Mouse (Mus musculus) lung, adult 2 months (tissue): ENCODE measurements around the gene Lrrc41.

ENCODE experiments used
- CTCF ChIP-seq: fragments of 200-500 bp; IDR thresholded peaks from 2 replicates; pipeline ENCODE4 v1.5.1; 2011; ENCODE audit warnings: mild to moderate bottlenecking, low read length, control low read depth; ENCODE audit not compliant: insufficient read depth
- POLR2A ChIP-seq: fragments of 200-500 bp; IDR thresholded peaks from 2 replicates; pipeline ENCODE4 v1.6.1; 2011; ENCODE audit warnings: low read depth, mild to moderate bottlenecking, control low read depth, low read length, borderline replicate concordance; ENCODE audit errors: extremely low read depth

DNA sequence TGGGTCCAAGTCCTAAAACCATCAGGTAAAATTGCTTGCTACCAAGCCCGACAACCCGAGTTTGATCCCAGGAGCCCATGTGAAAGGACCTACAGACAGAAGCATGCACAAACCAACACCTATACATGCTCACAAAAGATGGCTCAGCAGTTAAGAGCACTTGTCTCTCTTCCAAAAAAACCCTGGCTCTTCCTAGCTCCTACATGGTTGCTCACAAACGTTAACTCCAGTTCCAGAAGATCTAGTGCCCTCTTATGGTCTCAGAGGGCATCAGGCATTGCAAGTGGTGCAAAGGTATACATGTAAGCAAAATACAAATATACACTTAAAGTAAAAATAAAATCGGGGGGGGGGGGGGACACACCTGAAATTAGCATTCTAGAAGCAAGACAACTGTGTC, 1.9 kb upstream of the Lrrc41 start:
- no peak for TF ChIP-seq POLR2A
- TF ChIP-seq CTCF, result peak; percentile 6; the same call in 1 of the 2 replicates
